Mouse (Mus musculus) cerebellum, postnatal 14 days (tissue): ENCODE data around the gene Fgfr3.

Experiments
- DNase-seq, 2 experiments: peaks; one replicate each; pipeline ENCODE4 v3.0.0; 2021; ENCODE audit warnings: mixed read lengths in 2 of 2

Gene Fgfr3

DNA sequence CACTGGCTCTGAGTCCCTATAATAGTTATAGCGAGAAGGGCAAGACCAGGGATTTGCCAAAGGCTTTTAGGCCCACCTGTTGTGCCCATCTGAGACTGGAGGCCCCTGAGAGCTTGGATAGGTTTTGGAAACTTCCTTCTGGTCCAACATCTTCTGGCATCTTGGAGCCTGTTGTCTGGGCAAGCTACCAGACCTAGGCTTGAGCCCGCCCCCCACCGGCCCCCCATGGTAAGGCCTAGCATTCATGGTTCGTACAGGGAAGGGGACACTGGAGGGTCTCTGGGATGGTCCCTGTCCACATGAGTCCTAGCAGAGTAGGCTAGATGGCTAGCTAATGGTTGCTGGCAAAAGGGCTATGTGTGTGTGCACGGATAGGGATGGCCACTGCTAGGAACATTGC is 22.8 kb upstream of the Fgfr3 start:
- DNase-seq, result no peak

DNA sequence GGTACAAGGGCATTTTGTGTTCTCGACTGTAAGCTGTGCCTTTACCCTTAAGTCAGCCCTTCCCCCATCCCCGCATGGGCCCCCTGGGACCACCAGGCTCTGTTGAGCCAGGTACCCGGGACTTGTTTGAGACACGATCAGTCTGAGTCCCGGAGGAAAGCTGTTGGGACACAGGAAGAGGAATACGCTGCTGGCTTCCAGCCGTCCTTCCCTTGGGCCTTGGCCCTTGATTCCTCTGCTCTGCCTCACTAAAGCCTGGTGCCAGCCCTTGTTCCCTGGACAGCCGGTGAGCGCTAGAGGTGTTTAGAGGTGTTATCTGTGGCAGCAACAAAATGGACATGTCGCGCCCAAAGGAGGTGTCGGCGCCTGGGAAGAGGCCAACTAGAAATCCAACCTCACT is 21.5 kb upstream of the Fgfr3 start:
- peak in 1 of 2 experiments; percentile 19 for DNase-seq

DNA sequence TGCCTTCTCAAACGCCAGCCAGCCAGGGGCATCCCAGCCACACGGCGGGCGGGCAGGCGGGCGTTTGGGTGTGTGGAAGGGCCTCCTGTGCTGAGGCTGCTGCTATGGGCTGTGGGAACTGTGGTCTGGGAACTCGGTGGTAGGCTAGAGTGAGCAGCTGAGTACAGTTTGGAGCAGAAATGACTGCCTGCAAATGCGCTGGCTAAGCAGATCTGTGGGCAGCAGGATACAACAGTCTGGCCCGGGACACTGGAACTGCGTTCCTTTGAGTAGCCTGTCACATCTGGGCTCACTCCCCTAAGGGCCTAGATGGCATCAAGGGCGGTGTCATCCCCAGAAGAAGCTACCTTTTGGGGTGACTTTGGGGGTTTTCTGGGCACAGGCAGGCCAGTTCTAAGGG is 19.6 kb upstream of the Fgfr3 start:
- DNase-seq, result no peak

DNA sequence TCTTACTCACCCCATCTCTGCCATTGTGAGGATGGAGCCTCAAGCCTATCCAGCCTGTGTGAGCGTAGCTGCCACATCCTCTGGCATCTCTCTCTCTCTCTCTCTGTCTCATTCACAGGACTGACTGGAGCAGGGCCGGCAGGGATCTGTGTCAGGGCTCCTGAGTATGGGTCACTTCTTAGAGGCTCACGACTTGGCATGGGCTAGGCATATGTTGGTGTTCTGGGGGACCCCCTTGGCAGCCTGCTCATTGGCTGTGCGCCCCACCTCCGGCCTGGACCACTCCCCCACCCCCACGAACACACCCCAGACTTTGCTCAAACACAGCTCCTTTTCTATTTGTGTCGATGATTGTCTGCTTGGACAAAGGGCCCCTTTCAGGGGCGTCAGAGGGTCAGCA is 17.5 kb upstream of the Fgfr3 start:
- no peak for DNase-seq

DNA sequence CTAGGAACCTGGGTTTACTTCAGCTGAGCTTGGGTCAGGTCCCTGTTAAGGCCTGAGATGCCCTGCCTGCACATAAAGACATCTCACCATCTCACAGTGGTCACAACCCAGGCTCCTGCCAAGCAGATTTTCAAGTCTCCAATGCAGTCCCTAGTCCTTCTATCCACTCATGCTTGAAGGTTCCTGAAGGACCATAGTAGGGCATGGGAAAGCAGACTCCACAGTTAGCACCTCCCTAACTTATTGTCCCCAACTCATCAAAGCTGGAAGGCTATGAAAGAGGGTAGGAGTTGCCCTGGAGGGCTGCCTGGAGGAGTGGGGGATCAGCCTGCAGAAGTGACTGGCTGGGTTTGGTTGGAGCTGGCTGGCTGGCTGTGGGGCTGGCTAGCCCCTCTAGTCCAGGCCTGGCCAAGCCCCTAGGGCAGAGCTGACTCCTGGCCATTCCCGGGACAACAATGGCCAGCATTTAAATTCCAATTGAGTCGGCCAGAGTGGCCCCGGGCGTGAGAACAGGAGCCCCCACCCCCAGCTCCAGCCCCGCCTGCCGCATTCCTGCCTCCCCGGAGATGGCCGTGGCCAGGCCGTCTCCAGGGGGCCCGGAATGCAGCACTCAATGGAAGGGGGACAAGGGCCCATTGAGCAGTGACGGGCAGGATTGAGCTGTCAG is 16.4 kb upstream of the Fgfr3 start:
- DNase-seq, result peak in 1 of 2 experiments; percentile 36

DNA sequence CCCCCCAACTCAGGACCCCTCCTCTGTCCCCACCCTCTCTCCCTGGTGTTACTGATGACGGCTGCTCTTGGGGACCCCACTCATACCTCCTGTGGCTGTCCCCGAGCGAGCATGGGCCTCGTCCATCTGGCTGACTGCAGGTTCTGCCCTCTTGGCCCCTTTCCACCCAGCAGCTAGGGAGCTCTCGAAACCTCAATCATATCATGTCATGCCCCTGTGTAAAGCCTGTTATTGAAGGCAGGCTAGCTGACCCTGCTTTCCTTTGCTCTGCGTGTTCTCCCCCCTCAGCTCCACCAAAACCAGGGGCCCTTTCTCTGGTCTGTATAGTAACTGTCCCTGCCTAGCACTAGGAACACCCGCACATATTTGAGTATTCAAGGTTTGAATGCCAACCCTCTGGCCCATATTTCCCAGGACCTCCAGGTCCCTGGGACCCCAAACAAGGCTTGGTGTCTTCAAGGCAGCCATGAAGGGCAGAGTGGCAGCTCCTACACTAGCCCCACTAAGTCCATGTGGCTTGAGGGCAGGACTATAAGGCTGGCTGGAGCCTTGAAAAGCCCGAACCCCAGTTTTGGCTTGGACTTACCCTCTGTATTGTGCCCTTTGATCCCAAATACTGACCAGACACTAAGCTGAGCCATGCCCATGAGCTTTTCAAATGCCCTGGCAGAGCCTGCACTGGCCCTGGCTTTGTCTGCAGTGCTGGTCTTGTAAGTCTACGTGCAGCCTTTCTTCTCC is 15.7 kb upstream of the Fgfr3 start:
- DNase-seq, result peak; percentile 38 to 53

DNA sequence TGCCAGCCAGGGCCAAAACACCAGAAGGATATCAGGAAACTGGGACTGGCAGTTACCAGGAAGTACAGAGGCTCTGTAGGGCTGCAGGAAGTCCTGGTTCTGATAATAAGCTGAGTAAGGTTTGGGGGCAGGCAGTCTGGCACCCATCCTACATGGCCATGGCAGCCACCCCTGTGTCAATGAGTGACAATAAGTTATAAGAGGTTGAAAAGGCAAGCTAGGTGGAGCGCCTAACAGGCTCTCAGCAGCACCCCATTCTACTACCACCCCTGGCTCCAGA is 15.2 kb upstream of the Fgfr3 start:
- DNase-seq, result no peak

DNA sequence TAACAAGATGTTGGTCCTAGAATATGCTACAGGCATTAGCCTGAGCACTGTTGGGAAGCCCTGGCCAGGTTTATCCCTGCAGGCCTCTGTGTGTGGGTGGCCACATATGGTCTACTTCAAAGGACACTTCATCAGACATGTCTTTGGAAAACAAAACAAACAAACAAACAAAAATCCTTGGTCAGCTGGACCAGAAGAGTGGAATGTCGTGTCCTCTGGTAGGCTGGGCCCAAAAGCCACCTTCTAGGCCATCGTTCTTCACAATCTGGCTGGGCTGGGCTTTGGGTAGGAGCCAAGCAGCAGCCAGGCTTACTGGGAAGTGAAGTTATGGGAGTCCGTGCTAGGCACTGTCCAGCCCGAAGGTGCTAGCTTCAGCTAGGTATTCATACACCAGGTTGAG is 14.3 kb upstream of the Fgfr3 start:
- DNase-seq, result no peak

DNA sequence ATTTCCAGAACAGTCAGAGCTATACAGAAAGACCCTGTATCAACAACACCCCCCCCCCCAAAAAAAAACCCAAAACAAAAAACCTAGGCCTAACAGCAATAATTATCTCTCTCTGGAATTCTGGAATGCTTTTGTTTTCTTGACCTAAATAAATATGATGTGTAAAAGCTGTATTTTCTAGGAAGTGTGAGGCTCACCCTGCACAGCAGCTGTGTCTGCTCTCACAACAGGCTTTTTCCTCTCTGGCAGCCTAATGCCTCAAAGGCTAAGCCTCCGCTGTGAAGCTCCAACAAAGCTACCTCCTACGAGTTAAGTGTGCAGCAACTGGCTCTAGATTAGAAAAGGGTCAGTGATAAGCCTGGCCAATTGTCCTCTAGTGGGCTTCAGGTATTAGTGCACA is 12.4 kb upstream of the Fgfr3 start:
- no peak for DNase-seq

DNA sequence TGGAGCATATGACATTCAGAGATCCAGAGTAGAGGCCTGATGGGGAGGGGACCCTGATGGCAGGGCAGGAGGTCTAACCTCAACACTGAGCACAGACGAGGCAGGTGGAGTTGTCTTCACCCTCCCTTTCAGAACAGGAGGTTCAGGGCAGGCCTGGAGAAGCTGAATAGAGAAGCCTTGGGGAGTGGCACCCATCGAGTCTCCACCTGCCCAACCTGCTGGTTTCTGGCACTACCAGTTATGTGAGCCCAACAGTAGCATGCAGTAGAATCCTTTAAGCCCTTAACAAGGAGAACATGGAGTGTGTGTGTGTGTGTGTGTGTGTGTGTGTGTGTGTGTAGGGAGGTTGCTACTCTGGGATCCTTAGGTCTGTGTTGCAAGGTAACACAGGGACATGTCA is 8.9 kb upstream of the Fgfr3 start:
- no peak for DNase-seq

DNA sequence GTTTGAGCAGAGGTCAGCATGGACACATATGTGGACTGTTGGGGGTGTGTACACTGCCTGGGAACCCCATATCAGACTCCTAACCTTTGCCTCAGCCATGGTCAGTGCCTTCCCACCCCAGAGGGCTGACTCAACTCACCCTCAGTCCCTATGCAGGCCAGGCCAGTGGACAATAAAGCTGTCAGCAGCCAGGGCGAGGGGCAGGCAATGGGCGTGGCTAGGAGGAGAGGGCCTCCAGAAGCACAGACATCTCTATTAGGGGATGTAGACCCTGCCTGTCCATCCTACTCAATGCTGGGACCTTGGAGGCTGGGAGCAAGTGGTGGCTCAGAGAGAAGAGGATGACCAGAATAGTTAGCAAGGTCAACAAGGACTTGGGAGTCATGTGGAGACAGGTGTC is 6.3 kb upstream of the Fgfr3 start:
- DNase-seq, result no peak

DNA sequence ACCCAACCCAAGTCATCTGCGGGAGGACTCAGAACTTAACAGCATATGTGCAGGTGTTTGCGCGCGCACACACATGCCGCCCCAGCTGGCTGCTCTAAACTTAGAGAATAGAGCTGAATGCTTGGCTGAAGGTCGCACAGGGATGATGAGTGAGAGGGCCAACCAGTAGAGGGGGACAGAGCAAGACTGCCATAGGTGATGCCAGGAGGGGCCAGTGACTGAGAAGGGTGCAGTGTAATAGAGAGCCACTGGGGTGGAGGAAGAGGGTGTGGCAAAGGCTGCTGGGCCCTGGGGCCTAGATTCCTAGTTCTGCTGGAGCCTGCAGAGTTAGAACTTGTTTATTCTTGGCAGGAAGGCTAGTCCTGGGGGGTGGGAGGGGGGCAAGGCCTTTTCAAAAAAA is 5.0 kb upstream of the Fgfr3 start:
- DNase-seq, result no peak

DNA sequence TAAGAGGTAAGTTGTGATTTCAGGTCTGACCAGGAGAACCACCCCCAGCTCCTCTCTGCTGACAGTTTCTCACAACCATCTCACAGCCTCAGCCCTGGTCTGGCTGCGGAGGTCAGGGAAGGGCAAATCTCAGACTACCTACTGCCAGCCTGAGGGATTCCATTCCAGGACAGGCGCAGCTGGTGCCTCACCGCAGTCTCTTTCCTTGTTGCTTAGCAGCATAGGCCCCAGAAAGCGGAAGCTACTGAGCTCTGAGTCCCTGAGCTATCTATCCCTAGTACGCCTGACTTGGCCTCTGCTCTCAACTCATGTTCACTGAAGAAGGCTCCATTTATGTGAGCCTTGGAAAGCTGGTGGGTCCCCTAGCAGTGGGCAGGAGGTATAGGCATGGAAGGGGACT is 3.0 kb upstream of the Fgfr3 start:
- DNase-seq, result no peak

DNA sequence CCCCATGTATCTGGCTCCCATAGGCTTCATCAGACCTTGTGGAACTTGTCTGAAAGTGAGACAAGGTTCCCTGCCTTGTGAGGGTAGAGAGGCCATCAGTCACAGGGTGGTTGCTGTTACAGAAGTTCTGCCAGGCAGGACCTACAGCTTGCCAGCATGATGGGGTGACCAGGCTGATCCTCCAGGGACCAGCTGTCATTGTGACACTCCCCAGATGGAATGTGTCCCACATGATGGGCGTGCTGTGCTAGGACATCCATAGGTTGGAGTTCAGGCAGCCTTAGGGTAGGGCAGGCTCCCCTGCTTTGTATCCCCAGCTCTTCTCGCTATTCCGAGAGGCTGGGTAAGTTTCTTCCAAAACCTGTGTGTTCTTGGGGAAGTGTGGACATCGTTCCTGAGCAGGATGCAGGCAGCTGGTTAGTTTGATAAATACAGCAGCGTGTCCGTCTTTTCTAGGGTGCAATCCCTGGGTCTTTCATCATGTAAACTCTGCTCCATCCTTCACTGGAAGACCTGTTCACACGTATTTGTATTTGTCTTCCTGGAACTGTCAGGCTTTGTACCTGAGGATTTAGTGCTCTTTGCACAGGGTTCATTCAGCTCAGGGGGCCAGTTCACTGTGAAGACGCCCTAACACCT is 503 bp upstream of the Fgfr3 start:
- no peak for DNase-seq

DNA sequence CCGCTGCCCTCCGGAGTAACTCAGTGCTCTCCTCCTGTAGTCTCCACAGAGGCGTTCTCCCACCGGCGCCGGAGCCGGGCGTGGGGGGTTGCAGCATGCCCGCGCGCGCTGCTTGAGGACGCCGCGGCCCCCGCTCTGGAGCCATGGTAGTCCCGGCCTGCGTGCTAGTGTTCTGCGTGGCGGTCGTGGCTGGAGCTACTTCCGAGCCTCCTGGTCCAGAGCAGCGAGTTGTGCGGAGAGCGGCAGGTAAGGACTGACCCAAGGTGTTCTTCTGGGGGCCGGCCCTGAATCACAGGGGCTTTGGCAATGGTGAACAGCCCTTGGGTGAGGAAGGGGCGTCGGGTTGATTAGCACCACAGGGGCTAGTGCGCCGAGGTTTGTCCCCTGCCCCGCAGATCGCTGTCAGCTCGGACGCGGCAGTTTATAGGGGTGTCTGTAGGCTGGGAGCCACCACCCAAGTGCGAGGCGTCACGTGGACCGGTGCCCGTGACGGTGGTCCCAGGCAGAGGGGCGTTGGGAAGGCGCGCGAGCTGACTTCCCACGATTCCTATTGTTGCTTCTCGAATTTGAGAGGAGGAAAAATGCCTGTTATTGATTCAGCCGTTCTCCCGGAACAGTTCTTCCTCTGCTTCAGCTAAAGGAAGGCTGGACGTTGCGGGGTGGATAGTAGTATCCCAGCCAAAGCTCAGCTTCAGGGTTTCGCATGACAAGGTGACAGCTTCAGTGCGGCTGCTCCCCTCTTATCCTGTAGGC is 968 bp downstream of the Fgfr3 start:
- no peak for DNase-seq

DNA sequence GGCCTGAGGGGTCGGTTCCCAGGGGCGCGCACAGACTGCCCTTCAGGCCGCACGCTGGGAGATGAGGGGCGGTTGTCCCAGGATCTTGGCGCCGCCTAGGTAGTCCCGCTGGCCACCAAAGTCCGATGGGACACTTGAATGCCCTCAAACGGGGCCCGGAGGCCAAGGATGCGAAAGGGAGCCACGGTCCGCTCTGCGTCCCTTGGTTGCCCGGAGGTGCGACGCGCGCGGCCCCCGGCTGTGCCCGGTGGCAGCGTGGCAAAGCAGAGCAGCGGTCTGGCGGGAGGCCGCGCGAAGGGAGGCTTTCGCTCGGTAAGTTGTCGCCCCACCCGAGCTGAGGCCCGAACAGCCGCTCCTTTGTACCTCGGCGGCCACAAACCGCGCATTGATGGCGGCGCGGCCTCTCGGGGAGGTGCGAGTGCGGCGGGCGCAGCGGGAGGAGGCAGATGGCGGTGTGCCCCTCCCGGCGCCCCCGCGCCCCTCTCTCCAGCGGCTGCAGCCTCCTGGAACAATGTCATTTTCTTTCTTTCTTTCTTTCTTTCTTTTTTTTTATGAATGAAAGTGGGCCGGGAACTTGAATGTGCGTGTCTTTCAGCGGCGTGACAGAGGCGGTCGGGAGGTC is 1.7 kb downstream of the Fgfr3 start:
- no peak for DNase-seq

DNA sequence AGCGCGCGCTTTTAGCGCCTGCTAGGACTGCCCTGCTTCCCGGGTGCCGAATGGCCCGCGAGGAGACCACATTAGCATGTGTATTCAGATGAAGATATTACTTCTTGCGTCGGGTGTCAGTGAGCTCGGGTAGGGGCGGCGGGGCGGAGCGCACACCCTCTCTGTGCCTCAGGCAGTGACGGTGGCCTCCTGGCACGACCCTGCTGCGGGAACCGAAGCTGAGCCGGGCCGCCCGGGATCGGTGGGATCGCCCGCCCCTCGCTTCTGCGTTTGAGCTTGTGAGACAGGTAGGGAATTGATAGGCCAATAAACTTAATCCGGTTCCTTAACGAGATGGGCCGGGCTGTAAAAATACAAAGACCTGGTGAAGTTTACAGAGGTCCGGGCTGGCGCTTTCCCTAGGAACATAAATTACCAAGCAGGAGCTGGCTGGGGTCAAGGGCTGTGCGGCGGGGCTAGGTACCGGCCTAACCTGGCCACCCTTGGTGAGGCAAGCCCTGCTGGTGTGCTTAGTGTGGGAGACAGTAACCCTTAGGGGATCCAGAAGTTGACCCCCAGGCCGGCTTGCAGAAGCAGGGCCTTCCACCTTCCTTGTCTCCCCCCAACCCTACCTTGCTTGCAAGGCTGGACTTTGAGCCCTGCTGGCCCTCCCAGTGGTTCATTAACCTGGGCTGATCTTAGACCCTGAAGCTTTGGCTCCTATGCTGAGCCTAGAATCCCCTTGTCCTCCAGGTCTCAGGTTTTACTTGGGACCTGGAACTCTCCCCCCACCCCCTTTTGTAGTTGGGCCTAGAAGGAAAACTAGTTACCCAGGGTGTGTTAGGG is 2.4 kb downstream of the Fgfr3 start:
- no peak for DNase-seq

DNA sequence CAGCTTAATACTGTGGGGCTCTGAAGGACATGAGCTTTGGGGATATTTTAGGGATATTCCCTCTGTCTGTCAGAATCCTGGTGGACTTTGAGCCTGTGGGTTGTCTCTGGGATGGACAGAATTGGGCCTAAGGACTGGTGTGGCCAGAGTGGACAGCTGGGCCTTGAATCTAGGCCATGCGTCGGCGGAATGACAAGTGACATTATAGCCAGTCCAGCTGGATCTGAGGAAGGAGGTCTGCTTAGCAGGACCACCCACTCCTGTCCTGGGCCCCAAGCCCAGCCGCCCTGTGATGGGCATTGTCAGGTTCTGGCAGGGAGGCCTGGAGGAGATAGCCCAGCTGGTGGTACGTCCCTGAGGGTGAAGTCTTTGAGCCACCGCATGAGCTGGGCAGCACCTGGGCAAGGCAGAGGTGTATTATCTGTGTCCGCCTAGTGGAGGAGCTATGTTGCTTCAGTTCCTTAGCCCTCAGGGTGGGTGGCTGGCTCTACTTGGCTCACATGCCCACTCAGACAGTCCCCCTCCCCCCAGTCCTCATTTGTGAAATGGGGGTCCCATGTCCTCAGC is 4.7 kb downstream of the Fgfr3 start:
- DNase-seq, result peak in 1 of 2 experiments; percentile 36

DNA sequence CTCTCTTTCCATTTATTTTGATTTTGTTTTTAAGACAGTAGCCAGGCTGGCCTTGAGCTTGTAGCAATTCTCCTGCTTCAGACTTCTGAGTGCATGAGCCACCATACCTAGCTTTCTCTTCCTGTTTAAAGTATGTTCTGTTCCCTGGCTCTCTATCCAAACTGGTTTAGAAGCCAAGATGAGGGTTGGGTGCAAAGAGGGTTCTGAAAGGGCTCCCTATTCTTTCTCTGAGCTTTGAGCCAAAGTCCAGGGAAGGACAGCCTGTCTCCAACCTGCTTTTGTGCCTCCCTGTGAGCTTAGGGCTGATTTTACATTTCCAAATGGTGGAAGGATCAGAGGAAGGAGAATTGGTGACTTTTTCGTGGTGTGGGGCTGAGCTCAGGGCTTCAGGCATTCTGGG is 5.4 kb downstream of the Fgfr3 start:
- DNase-seq, result no peak

DNA sequence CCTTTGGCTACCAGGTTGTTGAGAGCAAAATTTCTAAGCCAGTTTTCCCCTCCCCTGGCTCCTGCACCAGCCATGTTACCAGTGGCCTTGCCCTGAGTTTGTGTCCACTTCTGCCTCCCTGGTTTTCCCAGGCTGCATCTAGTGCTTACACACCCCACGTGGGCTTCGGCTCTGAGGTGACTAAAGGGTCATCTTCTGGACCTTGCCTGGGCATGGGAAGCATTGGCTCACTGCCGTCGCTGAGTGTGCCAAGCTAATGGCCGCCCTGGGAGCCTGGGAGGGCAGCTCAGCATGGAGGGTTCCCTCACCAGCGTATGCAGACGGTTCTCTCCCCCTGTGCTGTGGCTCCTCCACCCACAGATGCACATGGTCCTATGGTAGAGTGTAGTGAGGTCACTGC is 7.4 kb downstream of the Fgfr3 start:
- DNase-seq, result no peak

DNA sequence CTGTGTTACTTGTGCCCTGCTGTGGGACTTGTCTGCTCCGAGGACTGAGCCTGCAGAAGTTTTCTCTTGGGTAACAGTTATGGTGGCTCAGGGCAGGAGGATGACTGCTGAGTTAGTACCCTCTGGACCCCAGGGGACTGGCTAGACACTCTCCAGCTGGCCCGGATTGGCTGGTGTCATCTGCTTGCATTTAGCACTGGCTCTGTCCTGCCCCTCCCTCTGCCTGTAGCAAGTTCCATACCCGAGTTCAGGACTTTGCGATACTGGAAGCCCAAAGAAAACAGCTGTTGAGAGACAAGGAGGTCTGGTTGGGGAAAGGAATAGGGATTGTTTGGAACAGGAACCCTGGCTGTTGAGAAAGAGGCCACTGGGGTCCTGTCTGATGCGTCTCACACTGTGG is 9.0 kb downstream of the Fgfr3 start:
- no peak for DNase-seq

DNA sequence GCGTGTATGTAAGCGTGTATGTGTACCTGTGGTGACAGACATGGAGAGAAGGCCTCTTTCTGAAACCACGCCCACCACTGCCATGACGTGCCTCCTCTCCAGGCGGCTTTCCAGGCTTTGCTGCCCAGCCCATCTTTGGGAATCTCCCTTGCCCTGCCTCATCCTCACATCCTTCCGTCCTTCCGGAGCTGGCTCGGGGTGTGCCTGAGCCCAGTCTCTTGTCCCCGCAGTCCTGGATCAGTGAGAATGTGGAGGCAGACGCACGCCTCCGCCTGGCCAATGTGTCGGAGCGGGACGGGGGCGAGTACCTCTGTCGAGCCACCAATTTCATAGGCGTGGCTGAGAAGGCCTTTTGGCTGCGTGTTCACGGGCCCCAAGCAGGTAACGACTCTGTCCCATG is 9.6 kb downstream of the Fgfr3 start:
- DNase-seq, result no peak
